Mouse (Mus musculus) bone marrow macrophage, adult 2 months (primary cell): Measurements from ENCODE around the gene Rps27.

Source experiments
- CTCF ChIP-seq: IDR thresholded peaks from 2 replicates; pipeline ENCODE4 v1.5.1; 2012; ENCODE audit warnings: low read depth, mild to moderate bottlenecking, low read length, moderate library complexity
- POLR2A ChIP-seq: IDR thresholded peaks from 2 replicates; pipeline ENCODE4 v1.6.1; 2012; ENCODE audit warnings: mild to moderate bottlenecking, low read depth, low read length, borderline replicate concordance

DNA sequence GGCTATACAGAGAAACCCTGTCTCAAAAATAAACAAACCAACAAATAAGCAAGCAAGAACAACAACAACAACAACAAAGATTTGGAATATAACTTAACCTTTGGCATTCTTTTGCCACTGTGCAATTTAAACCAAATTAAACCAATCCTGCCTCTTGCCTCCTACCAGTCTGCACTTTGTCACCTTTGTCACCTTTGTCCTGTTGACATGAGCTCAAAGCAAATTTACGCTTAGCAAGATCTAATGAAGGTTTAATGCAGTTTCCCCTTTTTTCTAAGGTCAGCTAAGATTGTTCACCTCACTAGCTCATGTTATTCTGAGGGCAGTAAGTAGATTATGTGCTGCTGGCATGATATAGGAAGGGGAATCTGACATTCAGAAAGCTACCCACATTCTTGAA is 15.9 kb downstream of the Rps27 start:
- no peak for TF ChIP-seq CTCF
- no peak for TF ChIP-seq POLR2A
